Mouse (Mus musculus): ENCODE measurements around the gene Smoc2.

Smoc2 gene

DNA sequence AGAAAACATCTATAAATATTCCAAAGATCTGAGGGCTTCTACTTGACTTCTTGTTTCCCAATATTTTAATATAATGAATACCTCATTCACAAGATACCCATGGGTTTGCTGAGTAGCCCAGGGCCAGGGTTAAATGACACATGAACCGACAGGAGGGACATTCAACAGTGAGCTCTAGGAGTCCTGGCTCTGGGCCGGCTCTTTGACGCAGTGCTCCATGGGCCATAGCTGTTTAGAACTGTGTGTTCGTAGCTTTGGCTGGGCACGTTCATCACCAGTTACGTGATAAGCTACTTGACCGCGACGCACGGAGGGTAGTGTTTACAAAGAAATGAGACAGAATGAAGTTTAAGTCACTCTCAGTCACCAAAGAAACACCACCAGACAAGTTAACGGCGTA, 101.2 kb downstream of the Smoc2 start:
- POLR2A ChIA-PET: no interaction called here
- CTCF ChIA-PET: interaction anchor here in 1 of 4 experiments (1.6 kb wide), 1 partner anchor 93 kb away, joined by 4 read pairs; no protein-coding TSS in a partner anchor

DNA sequence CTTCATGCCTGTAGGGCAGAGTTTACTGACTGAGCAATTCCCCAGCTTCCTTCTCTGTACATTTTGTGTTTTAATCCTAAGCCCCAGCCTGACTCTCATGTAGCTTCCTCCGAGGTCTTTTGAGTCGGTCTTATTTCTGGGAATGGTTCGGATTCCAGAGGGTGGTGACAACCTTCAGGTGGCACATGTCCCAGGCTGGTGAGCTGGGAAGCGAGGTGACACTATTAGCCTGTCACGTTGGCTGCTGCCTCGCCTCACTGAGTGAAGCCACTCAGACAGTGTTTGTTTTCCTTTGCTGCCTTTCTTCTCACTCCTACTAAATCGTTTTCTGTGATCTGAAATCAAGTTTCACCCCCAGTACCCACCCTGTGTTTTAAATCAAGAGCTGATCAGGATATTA, 102.2 kb downstream of the Smoc2 start:
- POLR2A ChIA-PET: interaction anchor here in 1 of 4 experiments (0.9 kb wide), 1 partner anchor 85 kb away, joined by 4 read pairs; no protein-coding TSS in a partner anchor
- CTCF ChIA-PET: no interaction called here

DNA sequence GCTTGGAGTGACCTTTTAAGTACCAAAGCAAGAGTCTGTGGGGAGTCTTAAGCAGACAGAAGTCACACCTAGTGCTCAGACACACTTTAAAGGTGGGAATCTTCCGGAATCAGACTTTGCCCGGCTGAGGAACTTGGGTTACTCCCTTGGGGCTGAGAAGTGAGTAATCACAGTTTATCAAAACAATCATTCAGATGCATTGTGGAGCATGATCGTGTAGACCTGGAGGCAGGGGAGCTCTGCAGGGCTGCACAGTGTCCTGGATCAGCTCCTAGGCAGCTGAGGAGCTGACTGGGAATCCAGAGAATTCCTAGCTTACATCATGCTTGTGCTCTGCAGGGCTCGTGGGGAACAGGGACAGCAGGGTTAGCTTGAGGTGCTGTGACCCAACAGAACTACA, 104.7 kb downstream of the Smoc2 start:
- CTCF ChIA-PET: no interaction called here
- POLR2A ChIA-PET: no interaction called here

DNA sequence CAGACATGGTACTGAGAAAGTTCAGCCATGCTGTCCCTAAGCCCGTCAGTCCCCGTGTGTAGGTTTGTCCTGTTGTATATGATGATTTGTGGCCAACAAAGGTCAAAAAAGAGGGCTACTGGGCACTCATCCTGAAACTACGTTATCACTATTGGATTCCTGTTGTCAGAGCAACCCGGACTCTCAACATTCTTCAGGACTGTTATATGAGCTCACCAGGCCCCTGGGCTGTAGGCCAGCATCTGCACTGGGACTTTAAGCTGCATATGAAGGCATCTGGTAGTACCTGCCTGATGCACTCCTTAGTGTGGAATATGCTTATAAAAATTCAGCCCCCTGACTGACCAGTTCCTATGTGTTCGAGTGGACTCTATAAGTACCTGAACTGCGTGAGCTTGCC, 105.7 kb downstream of the Smoc2 start:
- CTCF ChIA-PET: no interaction called here
- POLR2A ChIA-PET: no interaction called here

DNA sequence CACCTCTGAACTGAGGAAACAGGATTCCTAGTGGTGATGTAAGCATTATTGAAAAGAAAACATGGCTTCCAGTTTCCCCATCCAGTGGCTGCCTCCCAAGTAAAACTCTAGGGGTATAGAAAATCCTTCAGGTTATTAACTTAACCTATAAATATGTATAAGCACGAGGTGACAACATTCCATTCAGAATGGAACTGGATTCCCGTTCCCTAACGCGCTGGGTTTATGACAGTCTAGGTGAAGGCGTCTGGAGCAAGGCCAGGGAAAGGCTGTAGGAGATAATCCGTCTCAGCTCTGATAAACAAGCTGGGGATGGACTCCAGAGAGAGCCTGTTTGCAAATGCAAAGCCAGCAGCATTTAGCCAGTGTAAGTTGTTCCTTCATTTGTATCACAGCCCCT, 108.0 kb downstream of the Smoc2 start:
- CTCF ChIA-PET: no interaction called here
- POLR2A ChIA-PET: no interaction called here

DNA sequence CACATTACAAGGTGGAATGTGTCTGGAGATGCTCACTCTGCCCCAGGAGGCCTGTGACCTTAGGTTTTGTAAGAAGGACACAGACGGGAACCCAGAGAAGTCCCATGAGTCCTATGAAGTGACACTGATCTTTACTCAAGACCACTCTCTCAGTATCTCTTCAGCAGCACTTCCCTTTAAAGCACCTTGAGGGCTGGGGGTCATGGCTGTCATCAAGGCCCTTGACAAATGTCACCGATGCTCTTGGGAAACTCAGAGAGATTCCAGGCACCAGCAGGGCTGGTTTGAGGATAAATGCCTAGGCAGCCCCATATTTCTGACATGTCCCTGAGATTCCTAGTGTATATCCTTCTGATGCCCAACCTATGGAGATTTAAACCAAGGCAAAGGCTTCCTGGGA, 113.1 kb downstream of the Smoc2 start:
- POLR2A ChIA-PET: no interaction called here
- CTCF ChIA-PET: no interaction called here

DNA sequence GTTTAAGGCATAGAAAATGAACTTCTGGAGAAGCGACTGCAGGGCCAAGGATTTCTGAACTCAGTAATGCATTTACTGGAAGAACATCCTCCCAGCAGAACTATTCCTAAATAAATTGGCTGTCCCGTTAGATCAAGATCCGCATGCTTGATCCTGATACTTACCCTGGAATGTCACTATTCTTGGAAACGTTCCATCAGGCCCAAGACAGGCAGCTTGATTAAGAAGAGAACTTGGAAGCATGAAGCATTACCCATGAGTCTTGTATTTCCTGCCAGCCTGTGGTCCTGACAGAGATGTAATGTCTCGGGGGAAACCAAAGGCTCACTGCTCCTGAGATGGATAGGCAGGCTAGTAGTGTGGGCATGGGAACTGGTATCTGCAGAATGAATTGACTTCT, 115.6 kb downstream of the Smoc2 start:
- POLR2A ChIA-PET: no interaction called here
- CTCF ChIA-PET: no interaction called here

DNA sequence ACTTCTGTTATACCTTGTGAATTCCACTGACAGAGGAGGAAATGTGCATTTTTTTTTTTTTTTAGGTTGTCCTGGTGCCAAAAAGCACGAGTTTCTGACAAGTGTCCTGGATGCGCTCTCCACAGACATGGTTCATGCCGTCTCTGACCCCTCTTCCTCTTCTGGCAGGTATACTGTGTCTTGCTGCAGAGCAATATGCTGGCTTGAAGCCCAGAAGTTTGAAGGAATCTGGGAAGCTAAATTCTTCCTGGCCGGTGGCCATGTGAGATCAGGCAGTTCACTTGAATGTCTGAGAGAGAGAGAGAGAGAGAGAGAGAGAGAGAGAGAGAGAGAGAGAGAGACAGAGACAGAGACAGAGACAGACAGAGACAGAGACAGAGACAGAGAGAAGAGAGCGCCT, 118.2 kb downstream of the Smoc2 start:
- CTCF ChIA-PET: no interaction called here
- POLR2A ChIA-PET: no interaction called here

DNA sequence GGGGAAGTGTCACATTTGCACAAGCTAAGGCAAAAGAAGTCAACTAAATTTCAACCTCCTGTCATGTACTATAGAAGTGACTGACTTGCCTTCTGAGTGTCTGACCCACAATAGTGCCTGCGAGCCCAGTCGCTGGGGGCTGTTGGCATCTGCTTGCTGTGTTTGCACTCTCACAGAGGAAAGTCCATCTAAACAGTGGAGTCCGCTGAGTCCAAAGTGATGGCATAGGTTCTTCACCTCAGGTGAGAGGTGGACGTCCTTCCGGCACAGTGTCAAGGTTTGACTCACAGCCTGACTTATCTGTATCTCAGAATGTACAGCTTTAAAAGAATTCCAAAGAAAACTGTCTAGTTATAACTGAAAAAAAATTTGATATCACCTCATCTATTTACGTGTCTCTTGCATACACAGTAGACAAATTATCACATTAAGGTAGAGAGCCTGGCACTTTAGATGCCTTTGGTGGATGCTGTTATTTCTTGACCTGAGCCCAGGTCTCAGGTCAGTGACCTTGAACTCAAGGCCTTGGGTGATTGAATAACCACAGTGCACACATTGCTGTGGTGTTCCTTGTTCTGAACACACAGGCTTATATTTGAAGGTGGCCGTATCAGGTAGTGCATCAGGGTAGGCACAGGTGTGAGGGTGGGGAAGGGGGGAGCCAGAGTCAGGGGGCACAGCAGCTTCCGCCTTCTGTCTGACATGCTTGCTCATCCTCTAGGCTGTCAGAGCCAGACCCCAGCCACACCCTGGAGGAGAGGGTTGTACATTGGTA, 119.5 kb downstream of the Smoc2 start:
- ChIA-PET CTCF (no interaction called here), POLR2A (no interaction called here)

DNA sequence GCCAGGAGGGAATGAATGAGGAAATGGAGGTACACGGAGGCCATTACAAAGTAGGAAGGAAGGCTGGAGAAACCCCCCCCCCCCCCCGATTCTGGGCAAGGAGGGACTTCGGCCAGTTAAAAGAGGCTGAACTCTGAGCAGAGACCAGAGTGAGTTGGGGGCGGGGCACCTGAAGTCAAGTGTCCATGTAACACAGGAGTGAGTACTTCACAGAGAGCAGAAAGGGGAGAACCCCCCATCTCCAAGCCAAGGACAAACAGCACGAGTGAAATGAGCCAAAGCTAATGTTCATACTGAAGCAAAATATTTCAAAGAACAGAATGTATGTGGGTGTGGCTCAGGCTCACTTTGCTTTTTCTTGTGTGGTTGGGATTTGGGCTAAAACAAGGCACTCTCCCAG, 121.7 kb downstream of the Smoc2 start:
- ChIA-PET POLR2A (interaction anchor here in 1 of 4 experiments (0.6 kb wide), 1 partner anchor 225 kb away, joined by 3 read pairs; no protein-coding TSS in a partner anchor), CTCF (no interaction called here)

DNA sequence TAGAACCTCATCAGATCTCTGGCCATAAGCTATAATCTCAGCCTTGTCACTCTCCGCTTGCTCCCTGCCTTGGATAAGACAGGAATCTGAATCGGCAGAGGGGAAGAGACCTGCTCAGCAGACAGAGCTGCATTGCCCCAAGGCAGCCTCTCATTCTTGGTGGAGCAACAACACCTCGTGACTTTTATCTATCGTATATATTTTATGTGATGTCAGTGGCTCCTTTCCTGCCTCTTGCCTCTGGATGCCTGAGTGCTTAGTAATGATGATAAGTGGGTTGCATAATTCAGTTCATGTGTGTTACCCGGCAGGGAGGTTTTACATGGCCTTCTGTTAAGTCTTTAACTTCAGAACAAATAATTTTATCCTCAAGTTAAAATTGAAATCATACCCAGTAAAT, 128.6 kb downstream of the Smoc2 start:
- POLR2A ChIA-PET: interaction anchor here in 1 of 4 experiments (0.6 kb wide), 1 partner anchor 11 kb away, joined by 3 read pairs; no protein-coding TSS in a partner anchor

DNA sequence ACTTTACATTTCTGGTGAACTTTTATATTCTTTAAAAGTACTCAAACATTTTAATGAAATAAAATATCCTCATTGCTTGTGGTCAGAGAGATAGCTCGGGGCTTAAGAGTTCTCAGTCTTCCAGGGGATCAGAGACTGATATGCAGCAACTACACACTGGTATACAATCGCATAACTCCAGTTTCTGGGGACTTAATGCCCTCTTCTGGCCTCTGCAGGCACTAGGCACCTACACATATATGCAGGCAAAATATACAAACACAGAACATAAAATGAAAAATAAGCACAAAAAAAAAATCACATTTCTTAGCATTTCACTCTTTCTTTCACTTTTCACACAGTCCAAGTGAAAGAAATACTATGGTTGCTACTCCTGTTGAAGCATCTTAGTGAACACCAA, 133.2 kb downstream of the Smoc2 start:
- CTCF ChIA-PET: interaction anchor here in 1 of 4 experiments (0.6 kb wide), 1 partner anchor 290 kb away, joined by 3 read pairs; no protein-coding TSS in a partner anchor
- POLR2A ChIA-PET: no interaction called here

More for the DNA sequence above, 128.6 kb downstream of the Smoc2 start:
- CTCF ChIA-PET: no interaction called here

DNA sequence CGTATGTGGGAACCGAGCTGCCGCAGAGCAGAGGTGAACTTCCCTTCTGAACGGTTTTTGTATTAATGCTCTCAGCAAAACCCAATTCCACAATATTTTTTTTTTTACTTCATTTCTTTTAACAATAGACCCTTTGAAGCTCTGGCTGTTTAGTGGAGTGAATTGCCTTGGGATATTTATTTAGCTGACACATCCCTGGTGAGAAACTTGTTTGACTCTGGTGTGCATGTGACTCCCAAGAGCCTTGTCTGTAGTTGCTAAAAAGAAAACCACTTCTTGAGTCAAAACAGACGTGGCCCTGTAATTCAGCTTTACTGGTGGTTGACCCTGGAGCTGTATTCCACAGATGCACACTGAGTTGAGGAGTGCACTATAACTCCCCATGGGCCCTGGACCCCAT, 135.2 kb downstream of the Smoc2 start:
- ChIA-PET POLR2A (no interaction called here), CTCF (no interaction called here)

DNA sequence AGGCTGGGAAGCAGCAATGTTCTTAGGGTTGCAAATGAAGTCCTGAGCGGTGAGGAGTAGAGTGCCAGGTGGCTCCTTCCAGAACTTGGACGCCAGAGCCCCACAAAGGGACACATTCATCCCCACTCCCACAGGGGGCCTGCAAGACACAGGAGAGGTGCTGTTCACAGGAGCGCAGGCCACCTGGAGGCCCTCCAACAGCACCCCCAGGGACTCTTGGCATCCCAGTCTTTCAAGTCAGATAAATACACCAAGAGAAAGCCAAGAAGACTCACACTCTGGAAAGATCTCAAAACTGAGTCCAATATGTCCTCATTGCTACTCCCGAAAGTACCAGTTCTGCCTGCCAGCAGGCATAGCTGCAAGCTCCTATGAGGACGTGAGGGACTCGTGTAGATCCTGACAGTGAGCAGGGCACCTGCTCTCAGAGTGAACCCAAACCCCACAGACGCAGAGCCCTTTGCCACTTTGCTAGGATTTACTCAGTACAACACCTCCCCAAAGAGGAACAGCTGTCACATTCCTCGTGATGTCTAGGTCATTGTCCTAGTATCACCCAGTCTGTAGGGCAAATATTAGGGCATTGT, 141.2 kb downstream of the Smoc2 start:
- POLR2A ChIA-PET: interaction anchor here in 1 of 4 experiments (0.7 kb wide), 1 partner anchor 180 kb away, joined by 3 read pairs; no protein-coding TSS in a partner anchor

DNA sequence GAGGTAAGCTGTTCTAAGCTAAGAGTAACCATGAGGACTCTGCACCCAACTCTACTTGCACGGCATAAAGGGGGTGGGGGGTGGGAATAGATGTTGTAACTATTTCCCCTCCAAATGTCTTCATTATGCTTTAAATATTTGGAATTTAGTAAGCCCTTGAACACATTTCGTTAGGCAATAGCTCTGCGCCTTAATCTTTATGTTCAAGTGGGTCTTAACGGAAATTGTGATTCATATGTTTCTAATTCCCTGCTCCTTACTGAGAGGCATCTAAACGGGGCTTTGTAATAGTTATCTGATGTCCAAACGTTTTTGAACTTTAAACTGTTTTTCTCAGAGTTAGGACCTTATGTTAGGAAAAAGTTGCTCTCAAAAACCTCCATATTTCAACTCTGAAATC, 147.2 kb downstream of the Smoc2 start:
- ChIA-PET CTCF (no interaction called here), POLR2A (interaction anchor here in 1 of 4 experiments (0.6 kb wide), 1 partner anchor 194 kb away, joined by 5 read pairs; no protein-coding TSS in a partner anchor)

More for the DNA sequence above, 141.2 kb downstream of the Smoc2 start:
- CTCF ChIA-PET: no interaction called here

DNA sequence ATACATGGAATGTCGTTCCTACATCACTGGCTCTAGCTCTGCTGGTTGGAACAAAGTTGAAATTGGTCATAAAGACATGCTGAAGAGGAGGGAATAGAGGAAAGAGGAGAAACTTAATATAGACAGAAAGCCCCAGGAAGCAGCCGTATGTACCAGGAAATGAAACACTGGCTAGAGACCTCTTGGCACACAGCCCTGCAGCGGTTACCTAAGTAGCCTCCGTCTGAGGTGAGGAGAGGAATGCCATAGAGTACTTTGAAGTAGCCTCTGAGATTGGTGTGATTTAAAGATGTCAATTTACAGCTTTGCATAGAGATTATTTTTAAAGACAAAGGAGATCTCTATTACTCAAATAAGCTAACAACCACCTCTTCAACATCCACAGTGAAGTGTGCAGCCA, 155.4 kb downstream of the Smoc2 start:
- CTCF ChIA-PET: no interaction called here

DNA sequence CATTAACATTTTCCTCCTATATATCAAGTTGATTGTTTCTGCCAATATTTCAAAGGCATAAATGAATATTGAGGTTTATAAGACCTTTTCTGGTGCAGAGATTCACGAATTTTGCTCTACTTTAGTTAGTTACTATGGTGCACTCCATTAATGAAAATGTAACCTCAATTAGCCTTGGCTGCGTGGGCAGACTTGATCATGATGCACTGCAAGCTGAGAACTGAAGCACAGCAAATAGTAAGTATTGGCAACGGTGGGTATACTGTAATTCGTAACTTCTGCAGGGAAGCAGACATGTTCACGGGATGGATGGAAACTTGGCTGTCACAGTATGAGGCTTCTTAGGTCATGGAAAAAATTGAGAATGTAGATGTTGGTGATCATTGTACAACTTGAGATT, 166.3 kb downstream of the Smoc2 start:
- POLR2A ChIA-PET: no interaction called here
- CTCF ChIA-PET: no interaction called here

More for the DNA sequence above, 155.4 kb downstream of the Smoc2 start:
- POLR2A ChIA-PET: no interaction called here

DNA sequence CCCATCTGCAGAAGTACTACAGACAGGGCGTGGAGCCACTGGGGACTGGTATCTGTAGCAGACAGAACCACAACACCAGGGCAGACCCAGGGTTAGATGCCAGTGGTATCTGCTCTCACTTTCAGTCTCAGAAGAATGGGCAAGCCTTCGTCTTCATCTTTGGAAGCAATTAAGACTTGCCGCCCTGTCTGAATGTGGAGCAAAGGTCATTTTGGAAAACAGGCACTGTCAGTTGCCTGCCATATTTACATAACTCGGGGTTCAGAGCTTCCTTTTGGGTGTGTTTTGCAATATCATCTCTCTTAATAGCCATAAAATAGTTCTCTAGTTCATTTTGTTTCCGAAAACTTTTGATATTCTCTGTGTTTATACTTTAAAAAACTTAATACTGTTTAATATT, 168.0 kb downstream of the Smoc2 start:
- CTCF ChIA-PET: no interaction called here
- POLR2A ChIA-PET: no interaction called here
